Mouse (Mus musculus): ENCODE results near the gene Lsm4.

Gene Lsm4

DNA sequence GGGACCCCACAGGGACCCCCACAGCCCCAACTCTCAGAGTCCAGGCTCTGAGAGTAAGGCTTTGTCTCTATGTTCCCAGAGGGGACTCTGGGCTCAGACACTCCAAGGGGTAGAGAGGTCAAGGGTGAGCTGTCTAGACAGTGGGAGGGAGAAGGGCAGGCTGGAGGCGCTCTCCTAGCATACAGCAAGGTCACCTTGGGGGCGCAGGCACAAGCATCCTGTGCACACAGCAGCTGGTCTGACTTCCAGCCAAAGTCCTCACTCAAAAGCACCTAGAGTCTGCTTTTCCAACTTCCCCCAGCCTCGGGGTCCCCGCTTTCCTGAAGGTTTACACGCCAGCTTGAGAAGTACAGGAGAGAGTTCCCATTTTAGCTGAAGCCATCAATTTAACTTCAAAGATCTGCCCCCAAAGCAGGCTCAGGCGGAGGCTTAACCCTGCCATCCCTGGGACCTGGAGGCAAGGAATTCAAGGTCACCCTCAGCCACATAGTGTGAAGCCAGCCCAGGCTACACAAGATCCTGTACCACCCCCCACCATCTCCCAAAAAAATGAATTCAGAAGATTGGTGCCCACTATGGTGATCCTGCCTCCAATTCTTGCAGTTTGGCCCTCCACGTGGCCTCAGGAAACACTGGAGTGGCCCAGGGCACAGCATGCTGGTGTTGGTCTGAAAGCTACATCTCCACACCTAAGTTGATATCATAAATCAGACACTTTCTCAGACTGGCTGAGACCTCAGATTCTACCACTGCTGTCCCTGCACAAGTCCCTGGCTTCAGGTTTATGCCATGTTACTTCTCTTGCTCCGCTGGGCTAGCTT lies 25.5 kb upstream of the Lsm4 start:
- in situ Hi-C loops (cut with MboI; ENCODE audit: low pct_unique_long_range_greater_than_20kb in 1 of 2, low sequenced_read_pairs in 2 of 2, unreplicated experiment in 1 of 2), result no loop called here

DNA sequence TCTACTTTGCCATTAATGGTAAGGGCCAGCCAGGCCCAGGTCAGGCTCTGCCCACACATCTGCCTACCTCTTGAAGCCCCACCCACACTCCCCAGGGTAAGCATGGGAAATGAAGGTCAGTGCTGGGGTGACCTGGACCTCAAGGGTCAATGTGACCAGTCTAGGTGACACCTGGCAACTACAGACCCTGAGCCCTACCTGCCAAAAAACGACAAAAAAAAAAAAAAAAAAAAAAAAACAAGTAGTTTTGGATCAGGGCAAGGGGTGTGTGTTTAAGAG lies 24.9 kb upstream of the Lsm4 start:
- in situ Hi-C loops (cut with MboI; ENCODE audit: low pct_unique_long_range_greater_than_20kb in 1 of 2, low sequenced_read_pairs in 2 of 2, unreplicated experiment in 1 of 2), result no loop called here

DNA sequence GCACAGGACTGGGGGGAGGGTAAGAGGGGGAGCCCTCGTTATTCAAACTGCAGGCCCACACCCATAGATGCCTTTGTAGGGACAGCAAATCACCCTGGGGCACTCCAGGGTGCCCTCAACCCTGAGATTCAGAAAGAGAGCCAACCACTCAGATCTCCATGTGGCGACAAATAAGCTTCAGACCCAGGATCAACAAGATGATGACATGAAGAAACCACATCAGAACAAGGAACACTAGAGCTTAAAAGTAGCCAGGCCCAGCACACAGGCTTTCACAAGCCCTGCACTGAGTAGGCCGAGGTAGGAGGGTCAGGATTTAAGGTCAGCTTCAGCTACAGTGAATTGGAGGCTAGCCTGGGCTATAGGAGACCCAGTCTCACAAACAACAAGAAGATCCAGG lies 24.1 kb upstream of the Lsm4 start:
- in situ Hi-C loops (cut with MboI; ENCODE audit: low pct_unique_long_range_greater_than_20kb in 1 of 2, low sequenced_read_pairs in 2 of 2, unreplicated experiment in 1 of 2), result no loop called here

DNA sequence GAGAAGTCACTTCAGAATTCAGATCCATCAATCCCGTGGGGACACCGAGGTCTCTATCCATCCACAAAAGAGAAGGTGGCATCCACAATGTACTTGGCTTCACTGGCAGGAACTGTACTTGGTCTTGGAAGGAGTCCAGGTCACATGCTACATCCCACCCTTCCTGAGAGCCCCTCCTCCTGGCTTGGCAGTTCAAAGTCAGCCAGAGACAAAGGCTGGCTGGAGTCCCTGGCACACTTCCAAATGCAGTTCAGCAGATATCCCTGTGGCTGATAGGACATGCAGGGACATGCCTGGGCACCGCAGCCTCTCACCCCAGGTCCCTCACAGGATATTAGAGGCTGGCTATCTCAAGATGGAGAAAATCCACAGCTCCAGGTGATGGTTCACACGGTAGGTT lies 23.7 kb upstream of the Lsm4 start:
- in situ Hi-C loops (cut with MboI; ENCODE audit: low pct_unique_long_range_greater_than_20kb in 1 of 2, low sequenced_read_pairs in 2 of 2, unreplicated experiment in 1 of 2), result no loop called here

DNA sequence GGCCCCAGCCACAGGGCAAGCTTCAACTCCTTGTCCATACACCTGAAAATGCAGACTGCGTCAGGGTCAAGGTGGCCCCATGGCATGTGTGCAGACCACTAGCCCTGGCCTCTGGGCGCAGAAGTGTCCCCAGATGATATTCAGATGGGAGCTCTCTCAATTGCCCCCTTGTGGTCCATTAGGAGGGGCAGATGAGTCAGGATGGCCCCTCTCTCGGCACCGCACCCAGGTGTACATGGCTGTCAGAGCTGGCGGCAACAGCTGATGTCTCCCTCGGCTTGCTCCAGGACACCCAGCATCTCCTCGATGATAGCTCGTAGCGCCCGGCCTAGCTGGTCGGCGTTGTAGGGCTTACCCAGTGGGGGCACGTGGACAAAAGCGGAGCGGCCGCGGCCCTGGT lies 22.7 kb upstream of the Lsm4 start:
- in situ Hi-C loops (cut with MboI; ENCODE audit: low pct_unique_long_range_greater_than_20kb in 1 of 2, low sequenced_read_pairs in 2 of 2, unreplicated experiment in 1 of 2), result no loop called here

DNA sequence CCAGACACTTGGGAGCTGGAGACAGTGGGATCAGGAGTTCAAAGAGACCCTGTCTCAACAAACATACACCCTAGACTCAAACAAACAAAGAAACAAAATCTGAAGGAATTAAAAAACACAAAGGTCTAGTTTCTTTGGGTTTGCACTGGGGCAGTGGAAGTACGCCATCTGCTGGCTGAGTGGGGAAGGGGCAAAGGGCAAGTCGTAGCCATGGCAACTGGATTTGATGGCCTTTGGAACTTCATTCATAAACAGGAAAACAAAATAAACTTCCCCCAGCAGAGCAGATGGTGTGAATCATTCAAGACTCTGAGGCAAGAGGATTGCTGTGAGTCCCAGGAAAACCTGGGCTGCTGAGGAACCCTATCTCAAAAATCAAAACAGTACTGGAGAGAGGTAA lies 19.8 kb upstream of the Lsm4 start:
- in situ Hi-C loops (cut with MboI; ENCODE audit: low pct_unique_long_range_greater_than_20kb in 1 of 2, low sequenced_read_pairs in 2 of 2, unreplicated experiment in 1 of 2), result no loop called here

DNA sequence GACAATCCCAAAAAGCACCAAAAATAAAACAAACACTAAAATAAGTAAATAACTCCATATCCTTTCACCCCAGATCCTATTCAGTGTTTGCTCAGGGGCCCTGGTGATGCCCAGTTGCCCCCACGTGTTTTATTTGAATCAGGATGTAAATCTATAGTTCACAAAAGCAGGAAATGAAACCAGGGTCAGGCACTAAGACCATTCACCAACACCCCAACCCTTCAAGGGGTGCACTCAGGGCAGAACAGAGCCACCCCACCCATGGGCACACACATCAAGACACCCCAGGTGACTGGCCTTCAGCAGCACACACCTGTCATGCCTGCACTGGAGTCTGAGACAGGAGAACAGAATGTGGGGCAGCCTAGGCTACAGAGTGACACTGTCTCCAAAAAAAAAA lies 18.9 kb upstream of the Lsm4 start:
- in situ Hi-C loops (cut with MboI; ENCODE audit: low pct_unique_long_range_greater_than_20kb in 1 of 2, low sequenced_read_pairs in 2 of 2, unreplicated experiment in 1 of 2), result no loop called here

DNA sequence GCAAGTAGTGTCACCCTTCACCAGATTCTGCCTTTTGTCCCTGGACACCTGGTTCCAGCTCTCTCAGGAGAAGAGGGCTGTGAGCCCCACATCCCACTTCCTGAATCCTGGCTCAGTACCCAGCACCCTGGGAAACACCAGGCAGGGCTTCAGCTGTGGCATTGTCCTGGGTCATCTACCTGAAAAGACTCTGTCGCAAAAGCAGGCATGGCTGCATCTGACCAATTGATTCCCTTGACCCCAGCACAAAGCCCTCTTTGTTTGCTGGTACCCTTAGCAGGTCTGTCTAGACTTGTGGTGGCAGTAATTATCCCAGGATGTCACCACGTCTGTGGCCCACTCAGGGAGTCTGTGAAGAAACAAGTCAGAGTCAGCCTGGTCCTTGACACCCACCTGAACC lies 17.6 kb upstream of the Lsm4 start:
- in situ Hi-C loops (cut with MboI; ENCODE audit: low pct_unique_long_range_greater_than_20kb in 1 of 2, low sequenced_read_pairs in 2 of 2, unreplicated experiment in 1 of 2), result no loop called here

DNA sequence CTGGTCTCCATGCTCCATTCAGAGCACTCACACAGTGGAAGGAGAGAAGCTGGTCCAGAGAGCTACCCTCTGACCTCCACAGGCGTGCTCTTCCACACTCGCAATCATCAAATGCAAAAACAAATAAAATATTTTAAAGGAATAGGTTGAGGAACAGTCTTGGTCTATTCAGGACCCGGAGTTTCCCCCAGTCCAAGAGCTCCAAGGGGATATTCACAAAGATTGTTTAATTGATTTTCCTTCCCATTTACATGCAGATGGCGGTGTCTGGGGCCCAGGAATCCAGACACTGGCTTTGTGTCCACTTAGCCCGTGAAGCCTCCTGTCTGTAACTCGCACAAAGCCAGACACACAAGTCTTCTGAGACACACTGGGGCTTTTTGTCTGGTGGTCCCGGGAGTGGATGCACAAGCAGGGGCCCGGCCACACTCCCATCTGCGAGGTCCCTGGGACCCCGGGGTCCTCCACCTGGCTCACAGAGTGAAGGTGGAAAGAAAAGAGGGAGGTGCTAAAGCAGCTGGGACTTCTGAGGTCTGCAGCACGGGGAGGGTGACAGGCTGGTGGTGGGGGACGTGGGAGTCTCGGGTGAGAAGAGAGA lies 16.8 kb upstream of the Lsm4 start:
- in situ Hi-C loops (cut with MboI; ENCODE audit: low pct_unique_long_range_greater_than_20kb in 1 of 2, low sequenced_read_pairs in 2 of 2, unreplicated experiment in 1 of 2), result no loop called here

DNA sequence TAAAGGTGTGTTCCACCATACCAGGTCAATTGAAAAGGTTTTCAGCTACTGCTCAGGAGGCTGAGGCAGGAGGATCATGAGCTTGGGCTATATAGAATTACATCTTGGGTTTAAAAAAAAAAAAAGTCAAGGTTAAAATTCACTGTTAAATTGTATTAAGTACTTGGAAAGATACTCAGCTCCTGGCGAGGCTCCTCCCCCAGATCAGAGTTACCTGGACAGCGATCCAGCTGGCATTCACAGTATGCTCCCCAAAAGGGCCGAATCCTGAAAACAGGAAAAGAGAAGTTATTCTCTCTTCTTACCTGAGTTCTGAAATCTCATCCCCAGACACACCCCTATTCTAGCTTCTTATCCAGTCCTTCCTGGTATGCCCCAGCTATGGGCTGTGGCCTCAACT lies 15.8 kb upstream of the Lsm4 start:
- in situ Hi-C loops (cut with MboI; ENCODE audit: low pct_unique_long_range_greater_than_20kb in 1 of 2, low sequenced_read_pairs in 2 of 2, unreplicated experiment in 1 of 2), result no loop called here

DNA sequence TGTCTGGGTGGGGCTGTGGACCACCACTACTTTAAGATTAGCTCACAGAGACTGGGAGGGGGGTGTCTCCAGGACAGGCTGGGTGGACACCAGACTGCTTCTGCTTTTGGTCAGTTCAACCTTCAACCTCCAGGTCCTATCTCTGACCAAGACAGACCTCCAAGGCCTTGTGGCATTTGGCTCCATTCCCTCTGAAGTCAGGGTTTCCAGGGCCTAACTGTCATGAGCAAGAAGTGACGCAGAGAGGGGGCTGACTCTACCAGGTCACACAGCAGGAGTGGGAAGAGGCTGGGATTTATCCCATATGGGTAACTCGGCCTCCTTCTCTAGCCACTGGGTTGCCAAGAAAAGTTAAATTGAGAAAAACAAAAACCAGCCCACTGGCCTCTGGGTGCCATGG lies 15.3 kb upstream of the Lsm4 start:
- in situ Hi-C loops (cut with MboI; ENCODE audit: low pct_unique_long_range_greater_than_20kb in 1 of 2, low sequenced_read_pairs in 2 of 2, unreplicated experiment in 1 of 2), result no loop called here

DNA sequence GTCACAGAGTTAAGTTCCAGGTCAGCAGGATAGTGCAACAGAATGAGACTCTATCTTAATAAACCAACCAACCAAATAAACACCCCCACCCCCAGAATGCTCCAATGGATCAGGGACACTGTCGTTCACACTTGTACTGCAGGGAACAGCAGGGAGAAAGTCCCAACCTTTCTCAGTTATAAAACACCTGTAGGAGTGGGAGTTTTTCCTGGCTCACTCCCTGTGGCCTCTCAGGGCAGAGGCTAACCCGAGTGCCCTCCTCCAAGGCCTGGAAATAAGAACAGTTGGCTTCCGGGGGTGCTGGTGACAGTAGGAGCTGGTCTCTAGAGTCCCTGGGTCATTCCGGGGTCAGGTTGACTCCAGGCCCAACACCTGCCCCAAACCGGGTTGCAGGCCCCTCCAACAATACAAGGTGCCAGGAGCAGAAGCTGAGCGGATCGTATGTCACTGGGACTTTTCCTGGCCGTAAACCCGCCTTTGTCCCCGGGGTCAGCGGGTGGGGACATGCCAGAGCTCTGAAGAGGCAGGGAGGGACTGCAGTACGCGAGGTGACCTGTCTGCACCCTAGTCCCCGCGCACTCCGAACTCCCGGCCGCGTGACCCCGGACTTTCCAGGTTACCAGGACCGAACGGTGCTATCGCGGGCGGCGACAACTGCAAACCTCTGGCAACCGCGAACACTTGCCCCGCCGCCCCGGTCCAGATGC lies 14.0 kb upstream of the Lsm4 start:
- in situ Hi-C loops (cut with MboI; ENCODE audit: low pct_unique_long_range_greater_than_20kb in 1 of 2, low sequenced_read_pairs in 2 of 2, unreplicated experiment in 1 of 2), result no loop called here

DNA sequence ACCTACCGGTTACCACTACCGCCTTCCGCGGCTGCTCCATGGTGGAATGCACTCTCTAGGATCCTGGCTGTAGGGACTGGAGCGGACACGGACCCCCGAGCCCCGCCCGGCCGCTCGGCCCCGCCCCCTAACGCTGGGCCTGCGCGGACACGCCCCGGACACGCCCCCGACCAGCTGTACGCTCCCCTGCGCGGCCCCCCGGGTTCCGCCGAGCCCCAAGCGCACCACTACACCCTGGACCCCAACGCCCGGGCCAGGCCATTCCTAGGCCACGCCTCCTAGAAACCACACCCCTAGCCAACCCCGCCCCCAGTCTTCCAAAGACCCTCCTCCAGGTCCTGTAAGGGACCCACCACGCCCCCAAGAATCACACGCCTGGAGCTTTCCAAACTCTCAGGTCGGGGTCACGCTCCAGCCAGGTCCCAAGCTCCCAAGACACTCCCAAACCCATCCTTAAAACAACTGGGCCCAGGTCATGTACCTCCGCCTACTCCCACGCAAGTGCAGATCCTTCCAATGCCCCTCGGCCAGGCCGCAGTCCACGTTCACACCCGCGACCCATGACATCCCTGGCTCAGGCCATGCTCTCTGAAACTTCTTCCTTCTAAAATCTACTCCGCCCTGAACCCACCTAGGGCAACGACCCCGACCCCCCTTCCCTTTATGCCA lies 13.3 kb upstream of the Lsm4 start:
- in situ Hi-C loops (cut with MboI; ENCODE audit: low pct_unique_long_range_greater_than_20kb in 1 of 2, low sequenced_read_pairs in 2 of 2, unreplicated experiment in 1 of 2), result no loop called here

DNA sequence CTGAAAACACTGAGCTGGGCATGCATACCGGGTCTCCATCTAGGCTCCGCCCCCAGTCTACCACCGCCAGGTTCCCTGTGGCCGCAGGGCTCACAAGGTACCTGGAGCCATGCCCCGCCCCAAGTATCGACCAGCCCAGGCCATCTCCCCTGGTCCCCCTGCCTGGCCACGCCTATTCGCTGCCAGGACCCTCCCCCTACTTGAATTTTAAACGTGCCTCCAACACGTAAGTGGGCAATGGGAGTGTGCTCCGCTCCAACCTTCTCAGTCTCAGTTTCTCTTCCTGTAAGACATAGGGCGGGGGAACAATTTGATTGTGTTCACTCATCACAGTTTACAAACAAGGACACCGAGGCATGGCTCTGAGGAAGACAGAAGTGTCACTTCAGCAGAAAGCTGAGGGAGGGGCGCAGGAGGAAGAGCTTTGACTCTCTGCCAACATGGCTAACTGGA lies 12.7 kb upstream of the Lsm4 start, which contains the start of gene Pgpep1:
TSS of gene Pgpep1 (minus strand) at position 116 of the 453 bp plus-strand sequence.
- in situ Hi-C loops (cut with MboI; ENCODE audit: low pct_unique_long_range_greater_than_20kb in 1 of 2, low sequenced_read_pairs in 2 of 2, unreplicated experiment in 1 of 2), result no loop called here

DNA sequence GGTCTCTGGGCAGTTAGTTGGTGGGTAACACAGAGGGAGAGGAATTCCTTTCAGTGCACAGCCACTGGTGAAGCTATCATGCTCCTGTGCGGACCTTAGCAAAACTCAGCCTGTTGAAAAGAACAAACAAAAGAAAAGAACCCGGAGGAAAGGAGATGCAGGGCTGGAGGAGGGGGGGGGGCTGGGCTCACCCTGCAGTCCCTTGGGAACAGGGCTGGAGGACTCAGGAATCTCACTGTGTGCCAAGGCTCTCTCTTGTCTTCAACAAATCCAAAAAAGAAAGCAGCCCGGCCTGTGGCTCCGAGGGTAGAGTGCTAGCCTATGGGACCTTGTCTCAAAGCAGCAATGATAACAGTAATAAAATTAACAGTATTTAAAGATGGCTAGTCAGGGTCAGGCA lies 9.4 kb upstream of the Lsm4 start:
- in situ Hi-C loops (cut with MboI; ENCODE audit: low pct_unique_long_range_greater_than_20kb in 1 of 2, low sequenced_read_pairs in 2 of 2, unreplicated experiment in 1 of 2), result no loop called here

DNA sequence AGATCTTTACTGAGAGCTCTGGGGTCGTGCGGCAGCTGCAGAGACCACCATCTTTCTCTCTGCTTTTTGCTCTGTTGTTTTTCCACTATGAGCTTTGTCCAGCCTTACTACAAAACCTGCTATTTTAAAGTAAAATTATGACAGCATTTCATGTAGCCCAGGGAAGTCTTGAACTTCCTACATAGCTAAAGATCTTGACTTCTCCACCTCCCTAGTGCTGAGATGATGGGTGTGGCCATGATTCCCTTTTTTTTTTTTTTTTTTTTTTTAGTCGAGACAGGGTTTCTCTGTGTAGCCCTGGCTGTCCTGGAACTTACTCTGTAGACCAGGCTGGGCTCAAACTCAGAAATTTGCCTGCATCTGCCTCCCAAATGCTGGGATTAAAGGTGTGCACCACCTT lies 8.4 kb upstream of the Lsm4 start:
- in situ Hi-C loops (cut with MboI; ENCODE audit: low pct_unique_long_range_greater_than_20kb in 1 of 2, low sequenced_read_pairs in 2 of 2, unreplicated experiment in 1 of 2), result no loop called here

DNA sequence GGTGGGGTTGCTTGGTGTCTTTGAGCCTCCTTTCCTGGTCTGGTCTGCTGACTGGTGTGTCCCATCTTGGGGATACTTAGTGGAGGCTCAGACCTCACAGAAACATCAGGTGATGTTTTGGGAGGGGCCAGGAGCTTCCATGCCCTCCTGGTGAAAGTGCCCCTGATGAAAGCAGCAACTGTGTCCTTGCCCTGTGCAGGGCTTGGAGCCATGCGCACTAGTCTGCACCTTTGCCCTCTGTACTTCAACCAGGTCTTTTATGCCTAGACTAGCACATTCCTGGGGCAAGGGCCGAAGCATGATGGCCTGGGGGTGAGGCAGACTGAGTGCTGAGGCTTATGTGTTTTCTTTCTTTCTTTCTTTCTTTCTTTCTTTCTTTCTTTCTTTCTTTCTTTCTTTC lies 7.4 kb upstream of the Lsm4 start:
- in situ Hi-C loops (cut with MboI; ENCODE audit: low pct_unique_long_range_greater_than_20kb in 1 of 2, low sequenced_read_pairs in 2 of 2, unreplicated experiment in 1 of 2), result no loop called here

DNA sequence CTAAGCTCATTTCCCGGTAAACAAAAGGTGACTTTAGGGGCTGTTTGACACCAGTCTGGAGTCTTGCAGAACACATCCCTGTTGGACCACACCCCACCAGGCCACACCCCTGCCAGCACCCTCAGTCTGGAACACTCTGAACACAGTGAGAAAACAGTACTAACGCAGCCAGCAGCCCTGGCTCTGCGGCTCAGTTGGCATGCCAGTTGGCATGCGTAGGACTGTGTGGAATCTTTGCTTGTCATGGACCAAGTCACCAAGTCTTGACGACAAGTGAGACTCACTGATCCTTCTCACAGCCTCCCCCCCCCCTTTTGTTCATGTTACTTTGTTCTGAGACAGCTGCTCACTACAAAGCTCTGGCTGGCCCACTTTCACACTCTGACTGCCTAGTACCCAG lies 6.0 kb upstream of the Lsm4 start:
- in situ Hi-C loops (cut with MboI; ENCODE audit: low pct_unique_long_range_greater_than_20kb in 1 of 2, low sequenced_read_pairs in 2 of 2, unreplicated experiment in 1 of 2), result no loop called here

DNA sequence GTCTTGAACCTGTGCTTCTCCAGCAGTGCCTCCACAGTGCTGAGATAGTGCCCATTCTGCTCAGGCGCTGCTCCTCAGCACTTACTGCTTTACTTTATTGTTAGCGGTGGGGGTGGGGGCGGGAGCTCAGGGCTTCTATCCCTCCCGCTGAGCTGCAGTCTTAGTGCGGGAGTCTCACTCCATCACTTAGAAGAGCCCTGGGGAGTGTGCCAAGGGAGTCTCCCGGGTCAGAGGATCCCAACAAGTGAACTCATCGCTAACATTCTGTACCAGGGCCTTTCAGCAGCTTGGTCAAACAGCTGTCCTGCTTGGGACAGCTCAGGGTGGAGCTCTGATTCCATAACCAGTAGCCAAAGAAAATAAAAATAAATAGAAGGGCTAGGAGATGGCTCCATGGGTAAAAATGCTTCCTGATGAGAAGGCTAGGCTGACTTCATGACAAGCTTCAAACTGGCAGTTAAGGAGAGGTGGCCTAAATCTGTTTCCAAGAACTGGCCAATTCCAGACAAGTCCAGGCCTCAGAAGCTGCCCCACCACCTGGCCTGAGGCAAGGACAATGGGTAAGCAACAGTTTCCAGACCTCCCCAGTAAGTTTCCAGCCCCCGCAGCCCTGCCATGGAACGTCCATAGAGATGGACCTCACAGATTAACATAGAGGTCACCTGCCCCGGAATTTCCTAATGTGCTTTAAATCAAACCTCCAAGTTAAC lies 1.3 kb upstream of the Lsm4 start:
- in situ Hi-C loops (cut with MboI; ENCODE audit: low pct_unique_long_range_greater_than_20kb in 1 of 2, low sequenced_read_pairs in 2 of 2, unreplicated experiment in 1 of 2), result no loop called here
